Mouse (Mus musculus): ENCODE data around the gene Fam173a.

Gene Fam173a

DNA sequence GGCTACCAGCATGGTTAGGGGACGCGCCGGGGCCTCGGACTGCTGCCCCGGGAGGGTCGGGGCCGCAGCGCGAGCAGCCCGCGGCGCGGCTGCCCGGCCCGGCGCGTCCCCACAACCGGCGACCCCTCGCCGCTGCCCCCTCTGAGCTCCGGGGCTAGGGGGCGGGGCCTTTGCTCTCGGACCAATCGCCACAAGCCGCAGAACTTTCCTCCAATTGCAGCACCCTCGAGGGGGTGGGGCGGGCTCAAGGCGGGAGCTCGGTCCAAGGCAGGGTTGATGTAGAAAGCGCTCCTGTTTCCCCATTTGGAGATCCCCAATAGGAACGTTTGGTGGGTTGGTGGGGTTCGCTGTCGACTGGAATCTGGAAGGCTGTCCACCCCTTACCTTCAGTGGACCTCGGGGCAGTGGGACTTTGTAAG, 4.3 kb upstream of the Fam173a start, which contains the start of gene Metrn:
TSS of gene Metrn (minus strand) at position 186 of the 419 bp plus-strand sequence.
- peak; percentile 72 for DNase-seq (ENCODE audit: low spot score)

DNA sequence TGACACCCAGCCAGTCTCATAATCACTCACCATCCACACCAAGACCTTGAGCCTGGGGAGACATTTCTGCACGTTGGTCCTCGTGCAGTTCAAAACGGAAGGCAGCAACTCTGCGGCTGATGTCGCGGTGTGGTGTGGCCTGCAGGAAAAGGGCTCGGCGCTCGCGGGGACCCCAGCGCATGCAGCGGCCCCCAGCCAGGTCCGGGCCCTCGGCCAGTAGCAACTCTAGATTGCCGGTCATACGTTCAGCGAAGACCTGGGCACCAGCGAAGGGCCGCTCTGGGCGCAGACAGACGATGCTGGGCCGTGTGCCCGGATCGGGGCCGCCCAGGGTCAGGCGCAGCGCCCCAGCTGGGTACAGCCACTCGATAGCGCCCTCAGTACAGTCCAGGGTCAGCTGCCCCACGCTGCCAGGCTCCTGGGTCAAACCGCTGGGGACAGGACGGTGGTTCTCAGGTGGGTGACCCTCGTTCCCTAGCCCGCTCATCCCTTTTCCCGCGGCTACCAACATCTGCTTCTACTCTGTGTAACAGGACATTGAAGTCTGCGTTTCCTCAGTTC, 3.6 kb upstream of the Fam173a start:
- no peak for DNase-seq (ENCODE audit: low spot score)

DNA sequence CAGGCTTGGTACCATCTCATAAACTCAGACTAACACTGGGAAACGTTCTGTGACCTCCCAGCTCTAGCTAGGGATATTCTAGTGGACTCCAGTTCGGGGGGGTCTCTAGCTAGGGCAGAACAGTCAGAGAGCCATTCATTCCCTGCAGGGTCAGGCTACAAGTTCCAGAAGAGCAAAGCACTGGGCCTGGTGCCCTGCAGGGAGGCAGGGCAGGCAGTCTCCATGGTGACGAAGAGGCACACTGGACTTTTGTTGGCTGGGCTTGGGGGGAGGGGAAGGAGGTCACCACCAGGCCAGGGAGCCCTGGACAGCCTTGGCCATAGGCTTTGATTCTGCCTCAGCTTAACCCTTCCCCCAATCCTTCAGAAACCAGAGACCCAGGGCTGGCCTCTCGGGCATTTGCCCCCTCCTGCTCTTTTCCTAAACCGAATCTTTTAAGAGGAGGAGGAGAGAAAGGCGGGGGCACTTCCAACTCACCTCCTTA, 3.0 kb upstream of the Fam173a start, which contains the start of gene AC134908.4:
TSS of gene AC134908.4 (minus strand) at position 51 of the 484 bp plus-strand sequence.
- no peak for DNase-seq (ENCODE audit: low spot score)

DNA sequence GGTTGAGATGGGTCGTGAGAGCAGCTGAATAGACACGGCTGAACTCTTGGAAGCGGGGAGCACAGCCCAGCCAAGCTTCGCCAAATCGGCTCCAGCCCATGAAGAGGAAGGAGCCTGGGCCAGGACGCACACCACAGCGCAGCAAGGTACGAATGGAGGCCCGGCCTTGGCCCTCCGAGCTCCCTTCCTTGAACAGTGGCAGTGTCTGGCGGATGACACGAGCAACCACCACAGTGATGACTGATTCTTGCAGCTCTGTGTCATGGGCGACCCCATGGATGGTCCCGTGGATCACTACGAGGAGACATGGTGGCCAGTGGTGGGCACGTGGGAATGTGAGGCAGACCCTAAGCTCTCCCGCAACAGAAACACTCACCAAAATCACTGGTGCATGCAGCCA, 2.3 kb upstream of the Fam173a start:
- DNase-seq (ENCODE audit: low spot score), result no peak

DNA sequence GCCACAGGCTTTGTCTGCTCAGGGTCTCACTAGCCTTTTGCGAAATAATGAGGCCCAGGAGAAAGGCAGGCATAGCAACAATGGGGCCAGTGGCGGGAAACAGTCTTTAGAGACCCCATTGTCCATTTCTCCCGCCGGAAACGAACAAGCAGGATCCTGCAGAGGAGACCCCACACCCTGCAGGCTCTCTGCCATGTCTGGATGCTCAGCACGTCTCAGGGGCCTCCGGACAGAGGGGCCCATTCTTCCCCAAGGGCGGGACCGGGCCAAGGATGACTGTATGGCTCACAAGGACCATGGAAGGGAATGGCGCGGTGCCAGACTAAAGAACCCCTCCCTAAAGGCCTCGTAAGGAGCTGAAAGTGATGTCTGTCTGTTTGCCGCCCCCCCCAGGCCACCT, 1.5 kb upstream of the Fam173a start:
- no peak for DNase-seq (ENCODE audit: low spot score)

DNA sequence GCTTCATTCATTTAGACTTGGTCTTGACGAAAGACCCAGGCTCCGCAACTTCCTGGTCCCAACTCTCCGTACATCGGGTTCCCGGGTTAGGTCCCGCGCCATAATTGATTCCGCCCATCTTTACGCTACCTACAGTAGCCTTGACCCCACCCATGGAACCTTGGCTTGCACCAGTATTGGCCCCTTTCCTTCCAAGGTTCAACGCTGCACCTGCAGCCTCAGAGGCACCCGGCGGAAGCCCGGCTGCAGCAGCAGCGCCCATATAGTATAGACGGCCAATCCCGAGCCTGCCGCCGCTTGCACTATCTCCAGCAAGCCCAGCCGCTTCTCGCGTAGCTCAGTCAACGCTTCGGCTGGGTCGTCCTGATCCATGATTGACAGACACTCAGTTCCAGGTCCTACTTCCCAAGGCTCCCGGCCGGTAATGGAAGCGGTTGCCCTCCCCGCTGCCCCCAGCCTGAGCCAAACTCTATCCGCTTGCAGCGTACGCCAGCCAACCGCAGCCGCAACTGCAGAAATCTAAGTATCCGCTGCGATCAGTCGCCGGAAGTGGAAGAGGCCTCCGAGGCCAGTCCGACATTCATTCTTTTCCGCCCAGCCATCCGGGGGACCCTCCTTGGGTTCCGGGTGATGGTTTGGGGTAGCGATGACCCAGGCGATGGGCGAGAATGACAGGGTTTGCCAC, 716 bp downstream of the Fam173a start:
- DNase-seq (ENCODE audit: low spot score), result peak; percentile 88

GRCm38 (mm10) chr17:25791320-25791842, 1.3 kb downstream of the Fam173a start:
- no peak for DNase-seq (ENCODE audit: low spot score)

DNA sequence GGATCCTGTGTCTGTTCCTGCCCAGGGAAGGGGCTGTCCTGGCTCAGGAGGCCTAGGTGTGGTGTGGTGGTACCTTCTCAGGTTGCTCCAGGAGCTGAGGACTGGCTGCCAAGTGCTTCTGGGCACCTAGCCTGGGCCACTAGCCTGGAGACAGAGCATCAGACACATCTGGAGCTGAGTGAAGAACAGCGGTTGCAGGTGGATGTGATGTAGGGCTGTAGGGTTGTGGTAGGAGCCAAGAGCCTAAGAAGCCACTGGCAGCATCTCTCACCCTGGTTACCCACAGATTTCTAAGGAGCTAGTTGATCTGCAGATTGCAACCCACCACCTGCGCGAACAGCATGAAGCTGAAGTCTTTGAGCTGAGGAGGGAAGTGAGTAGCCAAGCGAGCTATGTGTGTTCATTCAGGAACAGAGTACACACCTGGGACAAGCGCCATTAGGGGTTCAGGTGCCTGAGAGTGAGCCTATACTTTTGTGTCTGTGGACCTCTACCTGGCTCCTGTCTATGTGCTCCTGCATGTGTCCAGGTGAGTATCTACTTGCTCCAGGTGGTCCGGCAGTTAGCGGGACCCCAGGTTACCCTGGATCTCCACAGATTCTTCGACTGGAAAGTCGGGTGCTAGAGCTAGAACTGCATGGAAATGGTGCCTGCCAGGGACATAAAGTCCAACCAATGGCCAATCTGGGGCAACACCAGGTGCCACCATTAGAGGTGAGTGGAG, 5.8 kb downstream of the Fam173a start:
- no peak for DNase-seq (ENCODE audit: low spot score)

GRCm38 (mm10) chr17:25786280-25786679, 6.4 kb downstream of the Fam173a start, which contains the start of gene Ccdc78:
Ccdc78 (plus strand) TSS chr17:25786580.
- no peak for DNase-seq (ENCODE audit: low spot score)

- peak; percentile 91 for DNase-seq (ENCODE audit: low spot score)
Observed at GRCm38 (mm10) chr17:25785281-25785745, 7.4 kb downstream of the Fam173a start, which contains the start of gene Haghl. Haghl (minus strand) TSS chr17:25785673.

GRCm38 (mm10) chr17:25783861-25784574, 8.7 kb downstream of the Fam173a start:
- no peak for DNase-seq (ENCODE audit: low spot score)

GRCm38 (mm10) chr17:25783086-25783485, 9.6 kb downstream of the Fam173a start:
- DNase-seq (ENCODE audit: low spot score), result no peak

GRCm38 (mm10) chr17:25781339-25781738, 11.4 kb downstream of the Fam173a start:
- no peak for DNase-seq (ENCODE audit: low spot score)

GRCm38 (mm10) chr17:25777948-25778347, 14.8 kb downstream of the Fam173a start:
- no peak for DNase-seq (ENCODE audit: low spot score)

GRCm38 (mm10) chr17:25775318-25776062, 17.2 kb downstream of the Fam173a start:
- DNase-seq (ENCODE audit: low spot score), result no peak

GRCm38 (mm10) chr17:25773549-25774120, 19.1 kb downstream of the Fam173a start, which contains the start of gene Narfl:
Narfl (plus strand) TSS chr17:25773776.
- peak; percentile 95 for DNase-seq (ENCODE audit: low spot score)

DNA sequence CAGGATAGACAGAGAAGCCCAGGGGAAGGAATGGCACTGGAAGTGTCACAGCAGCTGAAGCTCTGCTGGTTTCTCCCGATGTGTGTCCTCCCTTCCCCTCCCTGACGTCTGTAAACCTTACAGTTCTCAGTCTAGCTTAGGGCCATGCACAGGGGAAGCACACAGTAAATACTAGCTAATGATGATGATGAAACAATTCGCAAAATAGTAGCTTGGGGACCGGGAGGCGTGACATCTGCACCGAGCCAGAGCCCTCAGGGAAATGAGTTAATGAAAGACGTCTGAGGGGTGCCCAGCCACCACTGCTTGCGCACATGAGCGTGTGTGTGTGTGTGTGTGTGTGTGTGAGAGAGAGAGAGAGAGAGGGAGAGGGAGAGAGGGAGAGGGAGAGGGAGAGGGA, 23.4 kb downstream of the Fam173a start:
- no peak for DNase-seq (ENCODE audit: low spot score)

GRCm38 (mm10) chr17:25765886-25766285, 26.8 kb downstream of the Fam173a start:
- DNase-seq (ENCODE audit: low spot score), result no peak

DNA sequence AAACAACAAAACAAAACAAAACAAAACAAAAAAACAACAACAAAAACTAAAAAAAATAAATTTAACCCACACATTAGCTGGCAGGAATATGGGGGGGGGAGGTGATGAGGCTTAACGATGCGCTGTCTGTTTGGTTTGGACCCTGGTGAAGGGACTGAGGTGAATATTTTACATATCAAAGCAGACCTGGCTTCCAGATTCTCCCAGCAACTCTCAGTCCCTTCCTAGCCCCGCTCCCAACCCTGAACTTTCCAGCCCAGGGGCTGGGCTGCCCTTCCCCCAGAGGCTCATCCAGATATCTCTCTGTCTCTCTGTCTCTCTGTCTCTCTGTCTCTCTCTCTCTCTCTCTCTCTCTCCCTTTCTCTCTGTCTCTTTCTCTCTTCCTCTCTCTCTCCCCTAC, 30.1 kb downstream of the Fam173a start:
- no peak for DNase-seq (ENCODE audit: low spot score)

- no peak for DNase-seq (ENCODE audit: low spot score)
Observed at GRCm38 (mm10) chr17:25761561-25761970, 31.1 kb downstream of the Fam173a start.

Measured in ovary, postnatal 10 days (tissue).